Mouse (Mus musculus): ENCODE results near the gene Pih1h3b.

Gene Pih1h3b

GRCm38 (mm10) chrX:140062135-140062975 is at the start of gene Pih1h3b, which contains the start of gene Nup62cl:
TSS of gene Pih1h3b (plus strand) at chrX:140062879.
TSS of gene Nup62cl (minus strand) at chrX:140062712.
- no peak for DNase-seq (ENCODE audit: low spot score)

- no peak for DNase-seq (ENCODE audit: low spot score)
Measured at GRCm38 (mm10) chrX:140060886-140061874, 1.5 kb upstream of the Pih1h3b start.

- no peak for DNase-seq (ENCODE audit: low spot score)
Measured at GRCm38 (mm10) chrX:140082535-140082934, 19.9 kb downstream of the Pih1h3b start.

- no peak for DNase-seq (ENCODE audit: low spot score)
Measured at GRCm38 (mm10) chrX:140094066-140094465, 31.4 kb downstream of the Pih1h3b start.

Data from ovary, postnatal 10 days (tissue).